Mouse (Mus musculus) spleen, adult 2 months (tissue): Measurements from ENCODE around the gene Selenon. TPM values are rescaled to one million over a fixed set of nuclear protein-coding genes. Genes with fewer than 3 reads are reported as not detected.

Experiments used
- DNase-seq, 2 experiments: peaks; one replicate each; pipeline versions ENCODE4 v3.0.0 to v3.0.0-alpha.2; 2012 to 2021; ENCODE audit warnings: low spot score in 2 of 2, low read depth in 1 of 2
- H3K27ac ChIP-seq: fragments of 200-500 bp; 2 replicates; pipeline ENCODE4 v1.5.1; 2012; ENCODE audit warnings: low read length, inconsistent platforms; ENCODE audit not compliant: insufficient read depth
- H3K27me3 ChIP-seq: fragments of 200-500 bp; 2 replicates; pipeline ENCODE4 v1.6.1; 2012; ENCODE audit warnings: mild to moderate bottlenecking, moderate library complexity, low read length, inconsistent platforms; ENCODE audit not compliant: control insufficient read depth, insufficient read depth
- H3K36me3 ChIP-seq: fragments of 200-500 bp; 2 replicates; pipeline ENCODE4 v1.6.1; 2012; ENCODE audit warnings: mild to moderate bottlenecking, low read length, inconsistent platforms; ENCODE audit not compliant: control insufficient read depth, insufficient read depth
- H3K4me1 ChIP-seq: fragments of 200-500 bp; 2 replicates; pipeline ENCODE4 v1.6.1; 2011; ENCODE audit warnings: inconsistent platforms; ENCODE audit not compliant: control insufficient read depth, insufficient read depth, insufficient read length
- H3K4me3 ChIP-seq: fragments of 200-500 bp; 2 replicates; pipeline ENCODE4 v1.5.1; 2011; ENCODE audit warnings: mild to moderate bottlenecking, inconsistent platforms; ENCODE audit not compliant: insufficient read depth, insufficient read length; ENCODE audit errors: extremely low read depth
- CTCF ChIP-seq: fragments of 200-500 bp; IDR thresholded peaks from 2 replicates; pipeline ENCODE4 v1.5.1; 2011; ENCODE audit warnings: mild to moderate bottlenecking, inconsistent platforms; ENCODE audit not compliant: insufficient read depth, insufficient read length, insufficient replicate concordance; ENCODE audit errors: extremely low read depth
- POLR2A ChIP-seq: fragments of 200-500 bp; IDR thresholded peaks from 2 replicates; pipeline ENCODE4 v1.6.1; 2011; ENCODE audit warnings: low read depth, low read length, inconsistent platforms
- WGBS: fragments of 180-500 bp; shearing (Covaris S2); methylation state at CpG from one replicate; pipeline ENCODE4 v1.1.7; 2018; 5-methylcytosine and 5-hydroxymethylcytosine counted together
- polyA plus RNA-seq: library from polyadenylated mRNA; depleted of rRNA; stranded (reverse); fragments of >200 nt; gene quantifications from 2 replicates; pipeline ENCODE4 v1.2.3, GENCODE M21; 2012

Selenon gene
- polyA plus RNA-seq, 1 experiment: 8.3 TPM

DNA sequence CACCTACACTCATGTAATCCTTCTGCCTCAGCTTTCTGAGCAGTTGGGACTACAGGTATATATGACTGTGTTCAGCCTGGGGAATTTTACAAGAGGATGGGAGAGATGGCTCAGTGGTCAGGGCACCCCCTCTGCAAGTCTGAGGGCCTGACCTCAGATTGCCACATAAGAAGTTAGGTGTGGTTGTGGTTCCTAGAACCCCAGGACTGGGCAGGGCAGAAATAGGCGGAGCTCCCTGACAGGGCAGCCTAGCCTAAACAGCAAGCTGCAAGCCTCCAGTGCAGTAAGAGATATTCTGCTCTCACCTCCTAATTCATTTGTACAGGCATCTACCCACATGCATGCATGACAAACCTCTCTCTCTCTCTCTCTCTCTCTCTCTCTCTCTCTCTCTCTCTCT lies 34.7 kb upstream of the Selenon start:
- H3K27me3 ChIP-seq: no peaks in the 10 kb centered on the region
- 72% methylated on average over 1 of the region's 1 CpGs for WGBS

DNA sequence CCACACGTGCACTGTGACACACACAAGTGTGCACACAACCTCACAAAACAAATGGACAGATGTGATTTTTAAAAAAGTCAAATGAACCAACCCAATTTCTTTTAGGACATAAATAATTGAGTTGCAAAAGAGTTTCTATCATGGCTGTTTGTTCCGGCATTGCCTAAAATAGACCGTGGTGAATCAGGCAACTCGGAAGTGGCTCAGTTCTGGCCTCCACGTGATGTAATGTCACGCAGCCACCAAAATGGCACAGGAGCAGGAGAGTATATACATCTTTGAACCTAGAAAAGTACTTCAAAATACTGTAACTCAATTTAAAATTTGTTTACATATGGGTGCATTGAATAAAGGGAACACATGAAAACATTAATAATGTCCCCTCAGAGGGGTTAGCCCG lies 34.2 kb upstream of the Selenon start:
- Histone ChIP-seq H3K36me3 (no peaks in the 10 kb centered on the region), H3K27ac (no peak overlapping the region), H3K4me1 (peaks cover 13% of the 10 kb centered on the region; the same call in 1 of the 2 replicates), H3K27me3 (no peaks in the 10 kb centered on the region), H3K4me3 (no peak overlapping the region)
- TF ChIP-seq CTCF (no peak), POLR2A (no peak)
- no peak for DNase-seq
- WGBS: 81% methylated on average over 7 of the region's 7 CpGs

More for the DNA sequence above, 34.7 kb upstream of the Selenon start:
- peaks cover 14% of the 10 kb centered on the region; the same call in 1 of the 2 replicates for H3K4me1 ChIP-seq
- TF ChIP-seq POLR2A (no peak), CTCF (no peak)
- no peak overlapping the region for H3K27ac ChIP-seq
- DNase-seq: no peak
- H3K36me3 ChIP-seq: no peaks in the 10 kb centered on the region
- no peak overlapping the region for H3K4me3 ChIP-seq

DNA sequence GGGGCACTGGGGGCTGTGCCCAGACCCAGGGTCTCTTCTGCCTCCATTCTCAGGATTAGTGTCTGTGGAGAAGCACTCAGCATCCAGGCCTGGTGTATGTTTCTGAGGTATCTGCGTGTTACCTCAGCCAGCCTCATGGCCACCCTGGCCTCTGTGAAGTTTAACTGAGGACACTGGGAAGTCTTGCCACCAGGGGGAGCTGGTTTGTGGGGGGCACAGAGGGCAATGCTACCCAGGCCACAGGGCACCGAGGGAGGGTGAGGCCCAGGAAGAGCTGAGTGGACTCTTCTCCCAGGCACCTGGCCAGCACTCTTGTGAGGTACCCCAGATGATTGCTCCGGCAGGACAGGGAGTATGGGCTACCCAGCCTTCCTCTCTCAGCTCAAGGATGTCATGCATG lies 31.5 kb upstream of the Selenon start:
- 61% methylated on average over 3 of the region's 3 CpGs for WGBS

DNA sequence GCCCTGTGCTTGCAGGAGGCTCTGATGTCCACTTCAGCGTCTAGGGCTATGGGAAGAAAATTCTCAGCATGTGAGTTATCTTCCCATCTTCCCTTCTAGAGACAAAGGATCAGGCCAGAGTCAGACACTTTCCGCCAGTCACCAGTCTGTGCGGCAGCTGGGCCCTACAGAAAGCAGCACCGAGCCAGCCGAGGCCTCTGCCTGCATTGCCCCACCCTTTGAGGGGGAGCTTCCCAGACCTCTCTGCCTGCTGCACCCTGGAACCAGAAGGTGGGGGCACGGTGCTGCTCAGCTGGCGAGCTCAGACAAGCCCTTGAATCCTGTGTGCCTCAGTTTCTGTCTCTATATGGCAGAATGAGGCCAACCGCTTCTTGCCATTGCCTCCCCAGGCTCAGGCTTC lies 29.4 kb upstream of the Selenon start:
- 85% methylated on average over 8 of the region's 8 CpGs for WGBS
- DNase-seq: no peak
- Histone ChIP-seq H3K4me3 (no peak overlapping the region), H3K27me3 (no peaks in the 10 kb centered on the region), H3K36me3 (no peaks in the 10 kb centered on the region), H3K27ac (no peak overlapping the region), H3K4me1 (no peaks in the 10 kb centered on the region)
- no peak for TF ChIP-seq CTCF
- no peak for TF ChIP-seq POLR2A

More for the DNA sequence above, 31.5 kb upstream of the Selenon start:
- H3K27me3 ChIP-seq: no peaks in the 10 kb centered on the region
- peaks cover 9% of the 10 kb centered on the region; the same call in 1 of the 2 replicates for H3K4me1 ChIP-seq
- peak in 1 of 2 experiments; percentile 54 for DNase-seq
- H3K27ac ChIP-seq: no peak overlapping the region
- H3K36me3 ChIP-seq: no peaks in the 10 kb centered on the region
- TF ChIP-seq CTCF (peak; percentile 69; the same call in 1 of the 2 replicates), POLR2A (no peak)
- no peak overlapping the region for H3K4me3 ChIP-seq

DNA sequence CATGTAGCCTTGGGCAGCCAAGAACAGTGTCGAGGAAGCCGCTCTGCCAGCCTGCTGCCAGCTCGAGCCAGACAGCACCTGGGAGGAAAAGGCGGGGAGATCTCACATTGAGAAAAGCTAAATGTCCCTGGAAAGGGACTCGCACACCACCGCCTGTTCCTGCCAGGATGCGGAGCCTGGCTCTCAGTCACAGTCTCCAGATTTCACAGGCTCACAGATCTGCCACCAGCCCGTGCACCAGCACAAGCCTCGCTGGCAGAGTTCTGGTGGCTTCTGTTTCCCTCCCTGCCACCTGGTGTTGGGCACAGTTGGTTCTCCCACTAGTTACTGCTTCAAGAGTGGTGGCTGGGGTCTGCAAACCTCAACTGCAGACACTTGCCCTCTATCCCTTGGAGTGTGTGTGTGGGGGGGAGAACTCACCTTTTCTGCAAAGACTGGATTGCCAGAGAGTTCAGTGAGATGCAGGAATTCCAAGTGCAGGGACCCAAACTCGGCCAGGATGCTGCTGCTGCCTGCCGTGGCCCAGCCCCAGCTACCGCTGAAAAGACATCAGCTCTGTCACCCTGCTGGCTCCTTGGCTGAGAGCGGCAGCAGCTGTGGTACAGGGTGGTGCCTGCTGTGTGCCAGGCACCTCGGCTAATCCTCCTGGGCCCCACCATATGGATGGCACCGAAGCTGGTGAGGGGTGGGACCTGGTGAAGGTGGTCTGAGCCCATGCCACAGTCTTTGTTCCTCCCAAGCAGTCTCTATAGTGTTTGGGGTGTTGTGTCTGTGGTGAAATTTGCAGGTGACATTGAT lies 28.6 kb upstream of the Selenon start:
- Histone ChIP-seq H3K27ac (no peak overlapping the region), H3K36me3 (no peaks in the 10 kb centered on the region), H3K27me3 (no peaks in the 10 kb centered on the region), H3K4me3 (no peak overlapping the region), H3K4me1 (no peaks in the 10 kb centered on the region)
- WGBS: 84% methylated on average over 15 of the region's 15 CpGs
- no peak for DNase-seq
- TF ChIP-seq CTCF: no peak
- TF ChIP-seq POLR2A: no peak

DNA sequence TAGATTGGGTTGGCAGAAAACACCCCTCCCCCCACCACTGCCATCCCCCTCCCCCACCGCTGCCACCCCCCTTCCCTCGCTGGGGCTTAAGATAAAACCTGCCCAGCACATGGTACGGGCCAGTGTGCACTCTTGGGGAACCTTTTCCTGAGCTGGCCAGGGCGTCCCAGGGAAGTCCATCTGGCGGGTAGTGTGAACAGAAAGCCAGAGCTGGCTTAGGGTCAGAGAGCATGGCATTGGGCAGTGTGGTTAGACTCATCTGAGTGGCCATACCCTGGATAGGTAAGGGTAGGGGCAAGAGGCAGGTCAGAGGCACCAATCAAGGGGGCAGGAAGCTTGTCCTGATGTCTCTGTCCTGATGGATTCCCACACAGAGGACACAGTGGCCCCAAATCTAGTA lies 27.7 kb upstream of the Selenon start:
- TF ChIP-seq CTCF (no peak), POLR2A (no peak)

DNA sequence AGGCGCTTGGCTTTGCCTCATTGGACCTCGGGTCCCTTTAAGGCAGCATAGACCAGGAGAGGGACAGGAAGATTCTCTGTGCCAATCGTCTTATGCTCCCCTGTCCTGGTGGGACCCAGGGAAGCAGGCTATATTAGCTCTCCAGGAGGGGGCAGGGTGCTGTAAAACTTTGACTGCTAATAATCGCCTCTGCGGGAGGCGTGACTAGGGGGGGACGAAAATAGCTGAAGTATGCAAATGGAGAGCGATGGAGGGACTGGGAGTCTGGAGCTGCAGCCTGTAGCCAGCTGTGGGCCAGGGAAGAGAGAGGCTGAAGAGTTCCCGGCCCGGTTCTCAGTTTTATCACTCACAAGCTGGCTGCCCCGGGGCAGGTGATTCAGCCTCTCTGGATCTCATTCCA lies 27.2 kb upstream of the Selenon start:
- Histone ChIP-seq H3K4me1 (no peaks in the 10 kb centered on the region), H3K36me3 (no peaks in the 10 kb centered on the region), H3K4me3 (no peak overlapping the region), H3K27ac (no peak overlapping the region), H3K27me3 (no peaks in the 10 kb centered on the region)
- 51% methylated on average over 11 of the region's 11 CpGs for WGBS
- no peak for DNase-seq
- TF ChIP-seq POLR2A: no peak
- TF ChIP-seq CTCF: no peak

More for the DNA sequence above, 27.7 kb upstream of the Selenon start:
- Histone ChIP-seq H3K4me3 (no peak overlapping the region), H3K27me3 (no peaks in the 10 kb centered on the region), H3K36me3 (no peaks in the 10 kb centered on the region), H3K4me1 (no peaks in the 10 kb centered on the region), H3K27ac (no peak overlapping the region)
- 58% methylated on average over 5 of the region's 5 CpGs for WGBS
- DNase-seq: no peak
